Mouse (Mus musculus): ENCODE measurements around the gene Kcnmb1. TPM values are rescaled to one million over a fixed set of nuclear protein-coding genes. Genes with fewer than 3 reads are reported as not detected.

Kcnmb1 gene
- total and polyA plus RNA-seq, 3 experiments = 0.04 to 0.49 (median 0.09) TPM

- TF ChIP-seq MYC (IDR thresholded peaks at IDR 0.05; ENCODE audit: low read depth, low read length) (peak; percentile 72), BHLHE40 (IDR thresholded peaks at IDR 0.05; ENCODE audit: low read depth, low read length) (peak; percentile 44), CTCF (conservative IDR thresholded peaks at IDR 0.05 in 1 of 2, IDR thresholded peaks at IDR 0.05 in 1 of 2; ENCODE audit: low read depth in 2 of 2, low read length in 2 of 2) (peak; percentile 89 to 98), KAT2A (IDR thresholded peaks at IDR 0.05; ENCODE audit: insufficient replicate concordance, low read length) (0 out of 2 replicates have a peak, but pooled peaks have one; percentile 10)
These were observed 45.9 kb downstream of the Kcnmb1 start (continued) for GRCm38 (mm10) chr11:34008702-34009101.

GRCm38 (mm10) chr11:34009316-34010087 is 46.7 kb downstream of the Kcnmb1 start:
- DNase-seq (ENCODE audit: extremely low read depth) = peak; percentile 66
- dilution Hi-C loops (cut with MboI; ENCODE audit: extremely low pct_ligation_motif_present, extremely low pct_unique_long_range_greater_than_20kb, low sequenced_read_pairs) (no loop called here), in situ Hi-C loops (cut with MboI; ENCODE audit: low pct_ligation_motif_present, low pct_unique_long_range_greater_than_20kb, low sequenced_read_pairs) (loop anchor here (10.0 kb wide), 1 partner anchor 65 kb away; no protein-coding TSS in a partner anchor)

GRCm38 (mm10) chr11:34010133-34010858 is 47.5 kb downstream of the Kcnmb1 start:
- dilution Hi-C loops (cut with MboI; ENCODE audit: extremely low pct_ligation_motif_present, extremely low pct_unique_long_range_greater_than_20kb, low sequenced_read_pairs) (no loop called here), in situ Hi-C loops (cut with MboI; ENCODE audit: low pct_ligation_motif_present, low pct_unique_long_range_greater_than_20kb, low sequenced_read_pairs) (no loop called here)
- H3K4me3 ChIP-seq (replicated peaks in 1 of 3; ENCODE audit: low read depth in 2 of 3, low read length in 2 of 3, poor library complexity in 1 of 3) = peak overlapping the region in 2 of 3 experiments; percentile 12 to 39
- peak overlapping the region; percentile 52 for H3K4me2 ChIP-seq (ENCODE audit: insufficient read depth, low read depth, poor library complexity, severe bottlenecking)
- DNase-seq (ENCODE audit: extremely low read depth) = peak; percentile 87
- H3K9ac ChIP-seq (ENCODE audit: insufficient read depth, low read depth) = peak overlapping the region; percentile 60
- H3K36me3 ChIP-seq (replicated peaks in 1 of 2; ENCODE audit: control insufficient read depth in 1 of 2, insufficient read depth in 1 of 2, low read length in 1 of 2) = no peaks in the 10 kb centered on the region
- H3K27me3 ChIP-seq (replicated peaks) = no peaks in the 10 kb centered on the region
- H3K9me3 ChIP-seq (replicated peaks; ENCODE audit: low read length) = peaks cover 5% of the 10 kb centered on the region
- peaks cover 25 to 45% of the 10 kb centered on the region in 2 experiments for H3K4me1 ChIP-seq (ENCODE audit: control insufficient read depth in 1 of 2, insufficient read depth in 2 of 2)
- peak overlapping the region; percentile 99 for H3K27ac ChIP-seq (ENCODE audit: insufficient read depth, low read depth)
- no peaks in the 10 kb centered on the region for H3K79me2 ChIP-seq (replicated peaks; ENCODE audit: control insufficient read depth, extremely low read depth, insufficient read depth, poor library complexity, severe bottlenecking)
- no peak for TF ChIP-seq E2F4 (IDR thresholded peaks at IDR 0.05; ENCODE audit: insufficient replicate concordance, low read depth, low read length)
- TF ChIP-seq SIN3A (IDR thresholded peaks at IDR 0.05; ENCODE audit: low read length) = no peak; the same call in 1 of the 2 replicates
- no peak for TF ChIP-seq RAD21 (IDR thresholded peaks at IDR 0.05; ENCODE audit: low read depth, low read length)
- 0 out of 2 replicates have a peak, but pooled peaks have one; percentile 18 for TF ChIP-seq KAT2A (IDR thresholded peaks at IDR 0.05; ENCODE audit: insufficient replicate concordance, low read length)
- peak; percentile 14; the same call in 1 of the 2 replicates for TF ChIP-seq ZMIZ1 (IDR thresholded peaks at IDR 0.05; ENCODE audit: low read depth, low read length)
- peak; percentile 60 for TF ChIP-seq MEF2A (IDR thresholded peaks at IDR 0.05; ENCODE audit: borderline replicate concordance, low read depth, low read length)
- peak; percentile 53 for TF ChIP-seq GABPA (IDR thresholded peaks at IDR 0.05; ENCODE audit: insufficient replicate concordance, low read depth, low read length)
- no peak; the same call in 1 of the 2 replicates for TF ChIP-seq MAX (IDR thresholded peaks at IDR 0.05; ENCODE audit: low read length)
- no peak for TF ChIP-seq USF1 (IDR thresholded peaks at IDR 0.05; ENCODE audit: low read depth, low read length)
- TF ChIP-seq ZC3H11A (IDR thresholded peaks at IDR 0.05; ENCODE audit: low read depth, low read length) = no peak
- no peak for TF ChIP-seq PAX5 (IDR thresholded peaks at IDR 0.05; ENCODE audit: low read length)
- TF ChIP-seq MAZ (IDR thresholded peaks at IDR 0.05; ENCODE audit: low read depth, low read length) = 0 out of 2 replicates have a peak, but pooled peaks have one; percentile 65
- peak; percentile 61 for TF ChIP-seq POLR2A (IDR thresholded peaks at IDR 0.05; ENCODE audit: low read depth, low read length)
- TF ChIP-seq TBP (conservative IDR thresholded peaks at IDR 0.05; ENCODE audit: low read depth, low read length) = peak; percentile 57; the same call in 1 of the 2 replicates
- TF ChIP-seq MYC (IDR thresholded peaks at IDR 0.05; ENCODE audit: low read depth, low read length) = no peak; the same call in 1 of the 2 replicates
- no peak; the same call in 1 of the 2 replicates for TF ChIP-seq MXI1 (IDR thresholded peaks at IDR 0.05; ENCODE audit: low read depth, low read length)
- 0 out of 2 replicates have a peak, but pooled peaks have one; percentile 39 for TF ChIP-seq CHD2 (IDR thresholded peaks at IDR 0.05; ENCODE audit: low read length)
- TF ChIP-seq UBTF (IDR thresholded peaks at IDR 0.05; ENCODE audit: low read depth, low read length) = no peak

More at GRCm38 (mm10) chr11:34009316-34010087, 46.7 kb downstream of the Kcnmb1 start:
- peak overlapping the region; percentile 1 to 39 (median 12) for H3K4me3 ChIP-seq (replicated peaks in 1 of 3; ENCODE audit: low read depth in 2 of 3, low read length in 2 of 3, poor library complexity in 1 of 3)
- H3K36me3 ChIP-seq (replicated peaks in 1 of 2; ENCODE audit: control insufficient read depth in 1 of 2, insufficient read depth in 1 of 2, low read length in 1 of 2) = no peaks in the 10 kb centered on the region
- TF ChIP-seq SIN3A (IDR thresholded peaks at IDR 0.05; ENCODE audit: low read length) (peak; percentile 87), TBP (conservative IDR thresholded peaks at IDR 0.05; ENCODE audit: low read depth, low read length) (no peak; the same call in 1 of the 2 replicates), POLR2AphosphoS2 (IDR thresholded peaks at IDR 0.05; ENCODE audit: low read depth, low read length) (peak; percentile 60; the same call in 1 of the 2 replicates), PAX5 (IDR thresholded peaks at IDR 0.05; ENCODE audit: low read length) (no peak), MAX (IDR thresholded peaks at IDR 0.05; ENCODE audit: low read length) (peak; percentile 52; the same call in 1 of the 2 replicates), ELF1 (IDR thresholded peaks at IDR 0.05; ENCODE audit: low read depth, low read length) (0 out of 2 replicates have a peak, but pooled peaks have one; percentile 36), CHD1 (IDR thresholded peaks at IDR 0.05; ENCODE audit: low read depth, low read length) (peak; percentile 70; the same call in 1 of the 2 replicates), MXI1 (IDR thresholded peaks at IDR 0.05; ENCODE audit: low read depth, low read length) (peak; percentile 51), UBTF (IDR thresholded peaks at IDR 0.05; ENCODE audit: low read depth, low read length) (no peak), BHLHE40 (IDR thresholded peaks at IDR 0.05; ENCODE audit: low read depth, low read length) (peak; percentile 4; the same call in 1 of the 2 replicates), MAZ (IDR thresholded peaks at IDR 0.05; ENCODE audit: low read depth, low read length) (peak; percentile 58), NELFE (IDR thresholded peaks at IDR 0.05; ENCODE audit: low read depth, low read length) (0 out of 2 replicates have a peak, but pooled peaks have one; percentile 49), IRF4 (IDR thresholded peaks at IDR 0.05; ENCODE audit: low read depth, low read length) (0 out of 2 replicates have a peak, but pooled peaks have one; percentile 18), EP300 (IDR thresholded peaks at IDR 0.05; ENCODE audit: low read length) (no peak; the same call in 1 of the 2 replicates), CHD2 (IDR thresholded peaks at IDR 0.05; ENCODE audit: low read length) (peak; percentile 15; the same call in 1 of the 2 replicates)
- H3K4me2 ChIP-seq (ENCODE audit: insufficient read depth, low read depth, poor library complexity, severe bottlenecking) = peak overlapping the region; percentile 52
- peak overlapping the region; percentile 60 for H3K9ac ChIP-seq (ENCODE audit: insufficient read depth, low read depth)
- no peaks in the 10 kb centered on the region for H3K79me2 ChIP-seq (replicated peaks; ENCODE audit: control insufficient read depth, extremely low read depth, insufficient read depth, poor library complexity, severe bottlenecking)
- peaks cover 25 to 45% of the 10 kb centered on the region in 2 experiments for H3K4me1 ChIP-seq (ENCODE audit: control insufficient read depth in 1 of 2, insufficient read depth in 2 of 2)
- H3K27me3 ChIP-seq (replicated peaks) = no peaks in the 10 kb centered on the region
- H3K27ac ChIP-seq (ENCODE audit: insufficient read depth, low read depth) = peak overlapping the region; percentile 99
- H3K9me3 ChIP-seq (replicated peaks; ENCODE audit: low read length) = peaks cover 5% of the 10 kb centered on the region

All from CH12.LX (cell line).